Mouse (Mus musculus): ENCODE data around the gene Kif1c. TPM values are rescaled to one million over a fixed set of nuclear protein-coding genes. Genes with fewer than 3 reads are reported as not detected.

The Kif1c gene
- polyA plus RNA-seq, 1 experiment from 2014 or later, result 12.4 TPM

DNA sequence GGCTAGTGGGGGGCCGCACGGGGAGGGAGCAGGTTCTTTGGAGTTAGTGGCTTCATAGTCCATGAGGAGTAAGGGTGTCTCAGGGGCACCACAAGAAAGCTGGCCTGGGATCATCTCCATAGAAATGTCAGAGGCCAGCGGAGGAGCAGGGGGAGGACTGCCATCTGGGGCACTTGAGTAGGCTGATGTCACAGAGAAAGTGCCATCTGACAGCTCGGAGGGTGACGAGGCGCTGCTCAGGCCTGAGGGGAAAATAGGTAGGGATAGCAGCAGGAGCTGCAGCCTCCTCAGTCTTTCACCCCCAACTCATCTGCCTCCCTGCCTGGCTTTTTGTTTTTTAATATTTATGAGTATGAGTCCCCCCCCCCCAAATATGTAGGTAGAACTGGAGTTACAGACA is 26.3 kb upstream of the Kif1c start:
- no peak overlapping the region for H3K4me2 ChIP-seq
- H3K27me3 ChIP-seq (ENCODE audit: insufficient read depth, low read length), result no peaks in the 10 kb centered on the region
- ATAC-seq (ENCODE audit: insufficient read depth) (no peak), DNase-seq (no peak)
- H3K36me3 ChIP-seq (ENCODE audit: insufficient read depth), result peaks cover 53% of the 10 kb centered on the region
- 81% methylated on average over 6 of the region's 6 CpGs for WGBS
- no peak overlapping the region for H3K4me3 ChIP-seq (ENCODE audit: low read depth, low read length)
- no peak overlapping the region for H3K9ac ChIP-seq
- no peak for TF ChIP-seq CTCF (IDR thresholded peaks at IDR 0.05; ENCODE audit: low read depth)
- 0 out of 2 replicates have a peak, but pooled peaks cover 3% of the 10 kb centered on the region for H3K4me1 ChIP-seq (ENCODE audit: insufficient read depth)
- H3K27ac ChIP-seq (ENCODE audit: low read depth), result no peak overlapping the region
- H3K9me3 ChIP-seq (ENCODE audit: low read depth, low read length), result no peaks in the 10 kb centered on the region

DNA sequence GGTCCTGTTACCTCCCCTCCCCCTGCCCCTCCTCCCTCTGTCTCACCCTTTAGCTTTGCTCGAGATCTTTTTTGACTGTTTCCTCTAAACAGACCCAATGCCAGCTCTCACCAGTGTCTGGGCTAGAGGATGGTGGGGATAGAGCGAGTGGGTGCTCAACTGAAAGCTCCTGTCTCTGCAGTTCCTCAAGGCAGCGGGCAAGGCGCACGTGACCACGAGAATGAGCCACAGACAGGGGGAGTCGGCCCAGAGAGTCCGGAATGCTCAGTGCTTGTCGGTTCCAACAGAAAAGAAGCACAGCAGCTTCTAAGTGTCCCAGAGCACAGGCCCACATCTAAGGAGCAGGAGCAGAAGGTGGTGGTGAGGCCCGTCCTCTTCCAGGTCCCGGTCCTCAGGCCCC is 25.8 kb upstream of the Kif1c start:
- no peak for TF ChIP-seq CTCF (IDR thresholded peaks at IDR 0.05; ENCODE audit: low read depth)
- ATAC-seq (ENCODE audit: insufficient read depth) (no peak), DNase-seq (no peak)
- Histone ChIP-seq H3K27ac (ENCODE audit: low read depth) (no peak overlapping the region), H3K9ac (no peak overlapping the region), H3K36me3 (ENCODE audit: insufficient read depth) (peaks cover 58% of the 10 kb centered on the region), H3K4me3 (ENCODE audit: low read depth, low read length) (no peak overlapping the region), H3K9me3 (ENCODE audit: low read depth, low read length) (no peaks in the 10 kb centered on the region), H3K4me1 (ENCODE audit: insufficient read depth) (0 out of 2 replicates have a peak, but pooled peaks cover 3% of the 10 kb centered on the region), H3K27me3 (ENCODE audit: insufficient read depth, low read length) (no peaks in the 10 kb centered on the region), H3K4me2 (no peak overlapping the region)
- 65% methylated on average over 11 of the region's 11 CpGs for WGBS

DNA sequence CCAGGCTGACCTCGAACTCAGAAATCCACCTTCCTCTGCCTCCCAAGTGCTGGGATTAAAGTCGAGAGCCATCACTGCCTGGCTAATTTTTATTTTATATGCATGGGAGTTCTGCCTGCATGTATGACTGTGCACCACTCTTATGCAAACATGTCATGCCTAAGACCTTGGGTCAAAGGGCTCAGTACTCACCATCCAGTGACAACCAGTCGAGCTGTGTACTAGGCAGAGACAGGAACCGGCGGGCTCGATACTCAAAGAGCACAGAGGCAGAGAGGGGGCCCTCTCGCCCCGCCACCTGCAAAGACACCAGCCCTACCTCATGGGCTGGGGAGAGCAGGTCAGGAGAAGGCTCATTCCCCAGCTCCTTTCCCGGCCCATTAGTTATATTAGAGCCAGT is 22.3 kb upstream of the Kif1c start:
- H3K4me2 ChIP-seq, result no peak overlapping the region
- H3K27me3 ChIP-seq (ENCODE audit: insufficient read depth, low read length), result no peaks in the 10 kb centered on the region
- no peak for ATAC-seq (ENCODE audit: insufficient read depth)
- DNase-seq, result no peak
- no peaks in the 10 kb centered on the region for H3K9me3 ChIP-seq (ENCODE audit: low read depth, low read length)
- peaks cover 77% of the 10 kb centered on the region for H3K36me3 ChIP-seq (ENCODE audit: insufficient read depth)
- no peak overlapping the region for H3K4me3 ChIP-seq (ENCODE audit: low read depth, low read length)
- WGBS, result 61% methylated on average over 9 of the region's 9 CpGs
- H3K9ac ChIP-seq, result no peak overlapping the region
- H3K4me1 ChIP-seq (ENCODE audit: insufficient read depth), result no peaks in the 10 kb centered on the region
- no peak for TF ChIP-seq CTCF (IDR thresholded peaks at IDR 0.05; ENCODE audit: low read depth)
- no peak overlapping the region for H3K27ac ChIP-seq (ENCODE audit: low read depth)

DNA sequence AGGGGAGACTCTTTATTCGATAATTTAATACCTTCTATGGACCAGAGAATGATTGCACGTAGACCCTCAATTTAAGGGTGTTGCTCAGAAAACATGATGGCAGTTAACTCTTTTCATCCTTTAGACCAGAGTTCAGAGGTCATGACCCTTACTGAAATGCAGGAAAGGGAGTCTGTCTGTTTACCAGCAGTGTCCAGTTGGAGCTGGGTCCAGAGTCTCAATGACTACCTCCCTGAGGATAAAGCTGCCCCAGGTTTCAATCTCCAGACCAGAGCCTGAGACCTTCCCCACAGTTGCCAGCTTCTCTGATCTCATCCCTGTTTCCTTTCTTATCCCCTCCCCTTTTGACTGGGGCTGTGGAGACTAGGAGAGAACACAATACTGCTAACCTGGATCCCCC is 21.8 kb upstream of the Kif1c start:
- TF ChIP-seq CTCF (IDR thresholded peaks at IDR 0.05; ENCODE audit: low read depth), result no peak
- Histone ChIP-seq H3K4me3 (ENCODE audit: low read depth, low read length) (no peak overlapping the region), H3K27ac (ENCODE audit: low read depth) (no peak overlapping the region), H3K27me3 (ENCODE audit: insufficient read depth, low read length) (no peaks in the 10 kb centered on the region), H3K4me1 (ENCODE audit: insufficient read depth) (no peaks in the 10 kb centered on the region), H3K9me3 (ENCODE audit: low read depth, low read length) (no peaks in the 10 kb centered on the region), H3K36me3 (ENCODE audit: insufficient read depth) (peaks cover 80% of the 10 kb centered on the region), H3K4me2 (no peak overlapping the region), H3K9ac (no peak overlapping the region)
- ATAC-seq (ENCODE audit: insufficient read depth) (no peak), DNase-seq (no peak)
- WGBS, result 70% methylated on average over 2 of the region's 2 CpGs

DNA sequence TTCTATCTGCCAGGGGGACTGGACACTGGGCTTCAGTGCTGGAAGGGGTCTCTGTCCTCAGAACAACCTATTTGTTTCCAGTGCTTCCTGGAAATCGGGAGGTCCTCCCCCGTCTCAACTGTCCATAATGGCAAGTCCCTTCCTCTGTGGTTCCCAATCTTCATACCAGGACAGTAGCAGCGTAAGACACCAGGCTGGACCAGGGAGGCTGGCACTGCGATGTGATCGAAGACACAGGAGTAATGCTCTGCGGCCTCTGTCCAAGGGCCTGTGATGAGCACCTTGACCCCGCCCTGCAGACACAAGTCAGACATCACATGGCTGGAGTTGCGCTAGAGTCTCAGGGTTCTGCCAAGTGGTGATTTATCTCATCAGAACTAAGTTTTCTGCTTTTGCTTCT is 21.0 kb upstream of the Kif1c start:
- DNase-seq (no peak), ATAC-seq (ENCODE audit: insufficient read depth) (no peak)
- Histone ChIP-seq H3K9me3 (ENCODE audit: low read depth, low read length) (no peaks in the 10 kb centered on the region), H3K4me1 (ENCODE audit: insufficient read depth) (no peaks in the 10 kb centered on the region), H3K36me3 (ENCODE audit: insufficient read depth) (peaks cover 81% of the 10 kb centered on the region), H3K27ac (ENCODE audit: low read depth) (no peak overlapping the region), H3K4me2 (no peak overlapping the region), H3K4me3 (ENCODE audit: low read depth, low read length) (no peak overlapping the region), H3K9ac (no peak overlapping the region), H3K27me3 (ENCODE audit: insufficient read depth, low read length) (no peaks in the 10 kb centered on the region)
- 91% methylated on average over 8 of the region's 8 CpGs for WGBS
- no peak for TF ChIP-seq CTCF (IDR thresholded peaks at IDR 0.05; ENCODE audit: low read depth)

DNA sequence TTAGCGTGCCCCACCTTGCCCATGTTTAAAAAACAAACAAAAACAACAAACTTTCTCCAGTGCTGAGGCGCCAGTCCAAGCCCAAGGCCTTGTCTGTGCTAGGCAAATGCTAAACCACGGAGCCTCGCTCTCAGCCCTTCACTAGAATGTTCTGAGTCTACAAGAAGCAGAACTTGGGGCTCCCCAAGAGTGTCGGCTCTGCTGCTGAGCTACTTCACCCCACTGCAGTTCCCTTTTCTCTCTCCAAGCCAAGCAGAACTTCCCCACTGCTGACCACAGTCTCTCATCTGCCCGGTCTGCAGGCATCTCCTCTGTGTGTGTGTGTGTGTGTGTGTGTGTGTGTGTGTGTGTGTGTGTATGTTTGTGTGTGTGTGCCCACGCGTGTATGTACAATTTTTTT is 20.5 kb upstream of the Kif1c start:
- Histone ChIP-seq H3K27me3 (ENCODE audit: insufficient read depth, low read length) (no peaks in the 10 kb centered on the region), H3K4me3 (ENCODE audit: low read depth, low read length) (no peak overlapping the region), H3K9ac (no peak overlapping the region), H3K27ac (ENCODE audit: low read depth) (no peak overlapping the region), H3K36me3 (ENCODE audit: insufficient read depth) (peaks cover 83% of the 10 kb centered on the region), H3K4me2 (no peak overlapping the region), H3K9me3 (ENCODE audit: low read depth, low read length) (no peaks in the 10 kb centered on the region), H3K4me1 (ENCODE audit: insufficient read depth) (no peaks in the 10 kb centered on the region)
- no peak for TF ChIP-seq CTCF (IDR thresholded peaks at IDR 0.05; ENCODE audit: low read depth)
- ATAC-seq (ENCODE audit: insufficient read depth) (no peak), DNase-seq (no peak)
- 89% methylated on average over 8 of the region's 8 CpGs for WGBS

DNA sequence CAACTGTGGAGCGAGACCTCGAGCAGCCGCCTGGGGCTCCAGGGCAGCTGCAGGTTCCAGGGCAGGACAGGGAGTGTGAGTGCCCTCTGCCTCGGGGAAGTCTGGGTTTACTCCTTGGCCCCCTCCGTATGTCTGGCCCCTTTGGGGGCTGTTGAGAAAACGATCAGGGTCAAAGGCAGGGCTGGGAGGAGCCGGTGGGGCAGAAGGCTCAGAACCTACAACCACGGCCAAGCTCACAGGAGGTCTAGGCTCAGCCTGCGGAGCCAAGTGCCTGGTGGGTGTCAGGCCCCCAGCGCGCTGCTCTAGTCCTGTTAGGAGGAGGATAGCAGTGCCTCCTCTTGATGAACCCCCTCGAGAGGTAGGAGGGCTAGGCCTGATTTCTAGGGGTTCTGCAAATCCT is 19.2 kb upstream of the Kif1c start:
- Histone ChIP-seq H3K27ac (ENCODE audit: low read depth) (no peak overlapping the region), H3K27me3 (ENCODE audit: insufficient read depth, low read length) (no peaks in the 10 kb centered on the region), H3K4me1 (ENCODE audit: insufficient read depth) (no peaks in the 10 kb centered on the region), H3K4me2 (no peak overlapping the region), H3K4me3 (ENCODE audit: low read depth, low read length) (no peak overlapping the region), H3K36me3 (ENCODE audit: insufficient read depth) (peaks cover 83% of the 10 kb centered on the region), H3K9ac (no peak overlapping the region), H3K9me3 (ENCODE audit: low read depth, low read length) (no peaks in the 10 kb centered on the region)
- TF ChIP-seq CTCF (IDR thresholded peaks at IDR 0.05; ENCODE audit: low read depth), result no peak
- no peak for ATAC-seq (ENCODE audit: insufficient read depth)
- DNase-seq, result no peak
- WGBS, result 65% methylated on average over 12 of the region's 12 CpGs
